Mouse (Mus musculus) heart, embryonic 13.5 days (tissue): ENCODE measurements around the gene Qpctl. TPM values are rescaled to one million over a fixed set of nuclear protein-coding genes. Genes with fewer than 3 reads are reported as not detected.

Source experiments
- ATAC-seq: fragments of 200-750 bp; cut with Nextera tagmentation; 2 replicates; pipeline ENCODE4 v1.8.0; 2017; ENCODE audit warnings: moderate TSS enrichment; ENCODE audit not compliant: insufficient number of reproducible peaks, low FRiP score, low TSS enrichment; ENCODE audit errors: extremely low read depth
- H3K27ac ChIP-seq: fragments of 300-500 bp; sonication (generic); replicated peaks from 2 replicates; pipeline ENCODE4 v1.5.1; 2015; ENCODE audit warnings: moderate library complexity, mild to moderate bottlenecking, inconsistent platforms
- H3K27me3 ChIP-seq: fragments of 300-500 bp; sonication (generic); replicated peaks from 2 replicates; pipeline ENCODE4 v1.6.1; 2015; ENCODE audit warnings: mild to moderate bottlenecking, inconsistent platforms
- H3K36me3 ChIP-seq: fragments of 300-500 bp; sonication (generic); 2 replicates; pipeline ENCODE4 v1.6.1; 2015; ENCODE audit warnings: mild to moderate bottlenecking, inconsistent platforms
- H3K4me1 ChIP-seq: fragments of 300-500 bp; sonication (generic); 2 replicates; pipeline ENCODE4 v1.6.1; 2015; ENCODE audit warnings: inconsistent platforms
- H3K4me2 ChIP-seq: fragments of 300-500 bp; sonication (generic); 2 replicates; pipeline ENCODE4 v1.6.1; 2015; ENCODE audit warnings: inconsistent platforms, mild to moderate bottlenecking, moderate library complexity
- H3K4me3 ChIP-seq: fragments of 300-500 bp; sonication (generic); 2 replicates; pipeline ENCODE4 v1.5.1; 2015; ENCODE audit warnings: moderate library complexity, mild to moderate bottlenecking, inconsistent platforms
- H3K9ac ChIP-seq: fragments of 300-500 bp; sonication (generic); 2 replicates; pipeline ENCODE4 v1.6.1; 2015; ENCODE audit warnings: inconsistent platforms, mild to moderate bottlenecking, moderate library complexity
- H3K9me3 ChIP-seq: fragments of 300-500 bp; sonication (generic); 2 replicates; pipeline ENCODE4 v1.6.1; 2016; ENCODE audit warnings: inconsistent platforms
- WGBS: fragments of 180-500 bp; shearing (Covaris S2); methylation state at CpG from one replicate; pipeline ENCODE4 v1.1.7; 2015; ENCODE audit warnings: mixed read lengths; 5-methylcytosine and 5-hydroxymethylcytosine counted together
- polyA plus RNA-seq: library from polyadenylated mRNA; unstranded; fragments of >200 nt; fragmentation: Nextera tagmentation; extraction: Ambion mirVana; gene quantifications from 2 replicates; pipeline ENCODE4 v1.2.1, GENCODE M21; 2015

Gene Qpctl
- polyA plus RNA-seq, 1 experiment from 2014 or later = 9.7 TPM

- Histone ChIP-seq H3K4me3 (peak overlapping the region; percentile 86), H3K9me3 (no peaks in the 10 kb centered on the region), H3K9ac (peak overlapping the region; percentile 97), H3K27ac (peak overlapping the region; percentile 99), H3K4me2 (peak overlapping the region; percentile 92), H3K27me3 (no peaks in the 10 kb centered on the region), H3K4me1 (peaks cover 44% of the 10 kb centered on the region), H3K36me3 (peaks cover 22% of the 10 kb centered on the region)
- ATAC-seq = no peak
- 55% methylated on average over 5 of the region's 5 CpGs for WGBS
Observed at GRCm38 (mm10) chr7:19096421-19096976, 52.6 kb downstream of the Qpctl start.

GRCm38 (mm10) chr7:19095751-19096110, 53.4 kb downstream of the Qpctl start:
- WGBS = under 1% methylated on average over 19 of the region's 19 CpGs

GRCm38 (mm10) chr7:19094826-19095750, 54.0 kb downstream of the Qpctl start:
- Histone ChIP-seq H3K9me3 (no peaks in the 10 kb centered on the region), H3K9ac (peak overlapping the region; percentile 97), H3K27me3 (peaks cover 9% of the 10 kb centered on the region), H3K27ac (peak overlapping the region; percentile 99), H3K4me3 (peak overlapping the region; percentile 86), H3K4me1 (peaks cover 48% of the 10 kb centered on the region), H3K4me2 (peak overlapping the region; percentile 92), H3K36me3 (peaks cover 36% of the 10 kb centered on the region)
- no peak for ATAC-seq
- WGBS = under 1% methylated on average over 83 of the region's 87 CpGs

More at GRCm38 (mm10) chr7:19095751-19096110, 53.4 kb downstream of the Qpctl start:
- Histone ChIP-seq H3K36me3 (peaks cover 30% of the 10 kb centered on the region), H3K27me3 (peaks cover 3% of the 10 kb centered on the region), H3K4me1 (peaks cover 48% of the 10 kb centered on the region), H3K9ac (peak overlapping the region; percentile 97), H3K9me3 (no peaks in the 10 kb centered on the region), H3K27ac (peak overlapping the region; percentile 99), H3K4me3 (peak overlapping the region; percentile 86), H3K4me2 (peak overlapping the region; percentile 92)
- no peak for ATAC-seq

GRCm38 (mm10) chr7:19094471-19094825, 54.6 kb downstream of the Qpctl start, which contains the start of gene Six5:
Six5 (plus strand) TSS chr7:19094594.
- WGBS = under 1% methylated on average over 28 of the region's 36 CpGs
- no peaks in the 10 kb centered on the region for H3K9me3 ChIP-seq
- peak within 1 kb of the TSS; percentile 99 for H3K27ac ChIP-seq
- 0 out of 2 replicates have a peak, but pooled peaks have one; percentile 0 for ATAC-seq
- H3K4me1 ChIP-seq = peaks cover 48% of the 10 kb centered on the region
- peaks cover 42% of the 10 kb centered on the region for H3K36me3 ChIP-seq
- peak within 1 kb of the TSS; percentile 92 for H3K4me2 ChIP-seq
- peak within 1 kb of the TSS; percentile 97 for H3K9ac ChIP-seq
- peaks cover 9% of the 10 kb centered on the region for H3K27me3 ChIP-seq
- peak within 1 kb of the TSS; percentile 86 for H3K4me3 ChIP-seq

GRCm38 (mm10) chr7:19093537-19094385, 55.3 kb downstream of the Qpctl start:
- H3K9me3 ChIP-seq = no peaks in the 10 kb centered on the region
- H3K36me3 ChIP-seq = peaks cover 45% of the 10 kb centered on the region
- under 1% methylated on average over 45 of the region's 45 CpGs for WGBS
- H3K4me2 ChIP-seq = peak overlapping the region; percentile 92
- peak overlapping the region; percentile 99 for H3K27ac ChIP-seq
- H3K9ac ChIP-seq = peak overlapping the region; percentile 97
- H3K27me3 ChIP-seq = peaks cover 9% of the 10 kb centered on the region
- peaks cover 48% of the 10 kb centered on the region for H3K4me1 ChIP-seq
- ATAC-seq = peak; percentile 68
- H3K4me3 ChIP-seq = peak overlapping the region; percentile 86

- peak overlapping the region; percentile 92 for H3K4me2 ChIP-seq
Observed at GRCm38 (mm10) chr7:19093174-19093521, 55.9 kb downstream of the Qpctl start.

GRCm38 (mm10) chr7:19092381-19093173, 56.5 kb downstream of the Qpctl start:
- 7% methylated on average over 38 of the region's 38 CpGs for WGBS
- H3K4me1 ChIP-seq = peaks cover 47% of the 10 kb centered on the region
- peak overlapping the region; percentile 99 for H3K27ac ChIP-seq
- H3K4me3 ChIP-seq = peak overlapping the region; percentile 86
- peaks cover 49% of the 10 kb centered on the region for H3K36me3 ChIP-seq
- no peaks in the 10 kb centered on the region for H3K9me3 ChIP-seq
- peak; percentile 38 for ATAC-seq
- peaks cover 9% of the 10 kb centered on the region for H3K27me3 ChIP-seq
- H3K9ac ChIP-seq = peak overlapping the region; percentile 78
- H3K4me2 ChIP-seq = peak overlapping the region; percentile 92

More at GRCm38 (mm10) chr7:19093174-19093521, 55.9 kb downstream of the Qpctl start:
- peak overlapping the region; percentile 78 for H3K9ac ChIP-seq
- peaks cover 9% of the 10 kb centered on the region for H3K27me3 ChIP-seq
- peak overlapping the region; percentile 86 for H3K4me3 ChIP-seq
- H3K9me3 ChIP-seq = no peaks in the 10 kb centered on the region
- WGBS = 0% methylated on average over 15 of the region's 15 CpGs
- H3K36me3 ChIP-seq = peaks cover 49% of the 10 kb centered on the region
- H3K27ac ChIP-seq = peak overlapping the region; percentile 99
- peak; percentile 39; the same call in 1 of the 2 replicates for ATAC-seq
- peaks cover 52% of the 10 kb centered on the region for H3K4me1 ChIP-seq

- Histone ChIP-seq H3K36me3 (peaks cover 49% of the 10 kb centered on the region), H3K9ac (peak overlapping the region; percentile 78), H3K4me2 (peak overlapping the region; percentile 92), H3K27me3 (peaks cover 9% of the 10 kb centered on the region), H3K4me3 (peak overlapping the region; percentile 86), H3K4me1 (peaks cover 40% of the 10 kb centered on the region), H3K9me3 (no peaks in the 10 kb centered on the region), H3K27ac (peak overlapping the region; percentile 99)
- WGBS = 46% methylated on average over 14 of the region's 17 CpGs
- ATAC-seq = no peak
Observed at GRCm38 (mm10) chr7:19091913-19092312, 57.2 kb downstream of the Qpctl start.
